Mouse (Mus musculus) heart, embryonic 12.5 days (tissue): ENCODE results near the gene Zfp459. TPM values are rescaled to one million over a fixed set of nuclear protein-coding genes. Genes with fewer than 3 reads are reported as not detected.
"Not testable (repeated sequence)": the region's sequence is repeated elsewhere in the genome, so short reads cannot be mapped to it uniquely, and the experiment has no call there.

Source experiments
- ATAC-seq: fragments of 200-750 bp; cut with Nextera tagmentation; 2 replicates; pipeline ENCODE4 v1.8.0; 2017; ENCODE audit warnings: moderate TSS enrichment, moderate library complexity; ENCODE audit not compliant: insufficient number of reproducible peaks, low FRiP score
- H3K27ac ChIP-seq: fragments of 300-500 bp; sonication (generic); 2 replicates; pipeline ENCODE4 v1.5.1; 2016; ENCODE audit warnings: mild to moderate bottlenecking, moderate library complexity; ENCODE audit not compliant: poor library complexity, severe bottlenecking
- H3K27me3 ChIP-seq: fragments of 300-500 bp; sonication (generic); replicated peaks from 2 replicates; pipeline ENCODE4 v1.6.1; 2016; ENCODE audit warnings: mild to moderate bottlenecking, moderate library complexity
- H3K36me3 ChIP-seq: fragments of 300-500 bp; sonication (generic); 2 replicates; pipeline ENCODE4 v1.6.1; 2016; ENCODE audit warnings: mild to moderate bottlenecking, moderate library complexity
- H3K4me1 ChIP-seq: fragments of 300-500 bp; sonication (generic); replicated peaks from 2 replicates; pipeline ENCODE4 v1.6.1; 2016; ENCODE audit warnings: mild to moderate bottlenecking
- H3K4me2 ChIP-seq: fragments of 300-500 bp; sonication (generic); 2 replicates; pipeline ENCODE4 v1.6.1; 2016; ENCODE audit warnings: mild to moderate bottlenecking, moderate library complexity
- H3K4me3 ChIP-seq: fragments of 300-500 bp; sonication (generic); 2 replicates; pipeline ENCODE4 v1.5.1; 2016; ENCODE audit warnings: mild to moderate bottlenecking
- H3K9ac ChIP-seq: fragments of 300-500 bp; sonication (generic); 2 replicates; pipeline ENCODE4 v1.6.1; 2016; ENCODE audit warnings: mild to moderate bottlenecking, moderate library complexity
- H3K9me3 ChIP-seq: fragments of 300-500 bp; sonication (generic); replicated peaks from 2 replicates; pipeline ENCODE4 v1.6.1; 2016; ENCODE audit warnings: mild to moderate bottlenecking, moderate library complexity
- WGBS: fragments of 180-500 bp; shearing (Covaris S2); methylation state at CpG from one replicate; pipeline ENCODE4 v1.1.7; 2016; 5-methylcytosine and 5-hydroxymethylcytosine counted together
- polyA plus RNA-seq: library from polyadenylated mRNA; unstranded; fragments of >200 nt; fragmentation: Nextera tagmentation; extraction: Ambion mirVana; gene quantifications from 2 replicates; pipeline ENCODE4 v1.2.1, GENCODE M21; 2016

The Zfp459 gene
- polyA plus RNA-seq, 1 experiment from 2014 or later = 0.69 TPM

DNA sequence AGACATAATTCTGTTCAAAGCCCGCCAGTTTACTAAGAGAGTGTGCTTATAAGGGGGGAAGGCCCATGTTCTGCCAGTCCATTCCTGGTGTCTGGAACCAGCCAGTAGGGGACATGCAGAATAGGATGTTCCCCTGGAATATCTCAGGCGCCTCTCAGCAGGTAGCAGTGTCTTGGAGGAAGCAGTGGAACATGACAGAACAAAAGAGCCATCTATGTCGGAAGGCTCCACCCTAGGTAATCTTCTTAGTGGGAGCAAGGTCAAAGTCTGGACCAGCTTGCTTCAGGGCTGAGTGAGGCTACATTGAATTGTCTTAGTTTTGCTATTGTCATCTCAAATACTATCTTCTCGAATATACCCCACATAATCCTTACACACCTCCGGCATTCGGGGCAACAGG, 5.5 kb downstream of the Zfp459 start:
- Histone ChIP-seq H3K36me3 (no peaks in the 10 kb centered on the region), H3K27me3 (no peaks in the 10 kb centered on the region), H3K4me3 (no peak overlapping the region), H3K4me1 (no peaks in the 10 kb centered on the region), H3K9ac (no peak overlapping the region), H3K9me3 (no peaks in the 10 kb centered on the region), H3K4me2 (no peak overlapping the region), H3K27ac (no peak overlapping the region)
- WGBS = 80% methylated on average over 6 of the region's 6 CpGs
- ATAC-seq = no peak

- not testable (repeated sequence) for H3K27ac ChIP-seq, H3K27me3 ChIP-seq, H3K9ac ChIP-seq, H3K36me3 ChIP-seq, ATAC-seq, H3K4me3 ChIP-seq, H3K4me1 ChIP-seq, H3K9me3 ChIP-seq, H3K4me2 ChIP-seq
- WGBS = 69% methylated on average over 3 of the region's 3 CpGs
Observed at GRCm38 (mm10) chr13:67413634-67414033, 7.6 kb downstream of the Zfp459 start.

GRCm38 (mm10) chr13:67399183-67399903, 21.9 kb downstream of the Zfp459 start, which contains the start of gene Zfp429:
Gene Zfp429 (minus strand): TSS chr13:67399819.
- peaks cover 10% of the 10 kb centered on the region; the same call in 1 of the 2 replicates for H3K36me3 ChIP-seq
- H3K4me2 ChIP-seq = peak within 1 kb of the TSS; percentile 71
- H3K4me3 ChIP-seq = peak within 1 kb of the TSS; percentile 85
- H3K9ac ChIP-seq = peak within 1 kb of the TSS; percentile 74
- ATAC-seq = peak; percentile 93
- 3% methylated on average over 15 of the region's 16 CpGs for WGBS
- H3K9me3 ChIP-seq, H3K4me1 ChIP-seq, H3K27me3 ChIP-seq: not testable (repeated sequence)
- peak within 1 kb of the TSS; percentile 57 for H3K27ac ChIP-seq

DNA sequence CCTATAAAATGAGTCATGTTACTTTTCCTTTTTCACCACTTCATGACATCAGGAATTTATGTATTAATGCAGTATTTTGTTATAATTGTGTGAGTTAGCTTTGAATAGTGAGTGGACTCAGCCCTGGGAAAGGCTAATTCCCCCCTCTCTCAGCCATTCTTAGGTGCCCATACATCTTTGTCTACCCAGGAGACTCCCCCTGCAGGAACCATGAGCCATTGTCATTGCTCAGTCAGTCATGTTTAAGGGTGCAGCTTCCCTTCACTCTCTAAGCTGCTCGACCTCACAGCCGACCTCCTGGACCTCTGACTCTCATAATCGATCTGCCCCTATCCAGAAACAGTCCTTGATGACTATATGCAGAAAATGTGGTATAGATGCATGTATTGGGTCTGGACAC, 45.0 kb downstream of the Zfp459 start:
- H3K27ac ChIP-seq, H3K9me3 ChIP-seq, H3K4me3 ChIP-seq, H3K4me2 ChIP-seq, H3K4me1 ChIP-seq, ATAC-seq, H3K27me3 ChIP-seq, H3K36me3 ChIP-seq, H3K9ac ChIP-seq: not testable (repeated sequence)
- 75% methylated on average over 3 of the region's 3 CpGs for WGBS

DNA sequence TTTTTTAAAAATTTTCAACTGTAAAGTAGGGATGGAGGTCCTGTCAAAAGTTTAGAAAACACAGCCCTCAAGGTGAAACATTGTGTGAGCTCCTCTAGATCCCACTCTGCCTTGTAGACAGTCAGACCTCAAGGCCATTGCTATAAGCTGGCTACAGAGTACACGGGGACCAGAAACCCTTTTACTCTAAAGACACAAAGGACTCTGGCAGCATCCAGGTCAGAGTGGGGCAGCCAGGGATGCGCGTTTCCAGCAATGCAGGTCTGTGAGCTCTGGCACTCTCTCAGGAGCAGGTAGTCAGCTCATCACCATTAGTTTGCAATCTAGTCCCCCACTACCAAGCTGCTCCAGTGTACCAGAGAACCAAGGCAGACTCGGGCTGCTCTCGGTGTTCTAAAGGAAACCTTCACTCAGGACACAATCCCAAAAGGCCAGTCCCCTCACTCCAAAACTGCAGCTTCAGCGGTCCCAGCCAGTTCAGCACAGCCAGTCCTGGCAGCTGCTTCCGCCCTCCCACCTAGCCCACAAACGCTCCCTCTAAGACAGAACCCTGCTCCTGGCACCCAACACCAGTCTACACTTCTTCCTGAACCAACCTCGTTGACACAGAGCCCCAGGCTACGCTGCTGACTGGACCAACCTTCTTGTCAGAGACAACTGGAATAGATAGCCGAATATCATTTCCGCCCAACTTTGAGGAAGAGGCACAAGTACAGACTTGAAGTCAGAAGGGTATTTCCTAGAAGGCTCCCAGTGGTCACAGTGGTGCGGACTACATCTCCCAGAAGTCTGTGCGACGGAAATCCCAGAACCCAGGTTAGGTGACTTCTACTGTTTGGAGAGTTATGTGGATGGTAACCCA, 45.9 kb downstream of the Zfp459 start, which contains the start of the genes Gm28041 and Zfp456:
Gm28041 (minus strand) TSS at position 684 of the 862 bp plus-strand sequence.
Zfp456 (minus strand) TSS at position 761 of the 862 bp plus-strand sequence.
- 15% methylated on average over 13 of the region's 15 CpGs for WGBS
- not testable (repeated sequence) for H3K36me3 ChIP-seq, H3K27me3 ChIP-seq, H3K9me3 ChIP-seq, H3K27ac ChIP-seq, H3K4me1 ChIP-seq
- peak within 1 kb of the TSS; percentile 67 for H3K4me2 ChIP-seq
- H3K9ac ChIP-seq = peak within 1 kb of the TSS; percentile 65
- ATAC-seq = peak; percentile 96
- H3K4me3 ChIP-seq = peak within 1 kb of the TSS; percentile 62

DNA sequence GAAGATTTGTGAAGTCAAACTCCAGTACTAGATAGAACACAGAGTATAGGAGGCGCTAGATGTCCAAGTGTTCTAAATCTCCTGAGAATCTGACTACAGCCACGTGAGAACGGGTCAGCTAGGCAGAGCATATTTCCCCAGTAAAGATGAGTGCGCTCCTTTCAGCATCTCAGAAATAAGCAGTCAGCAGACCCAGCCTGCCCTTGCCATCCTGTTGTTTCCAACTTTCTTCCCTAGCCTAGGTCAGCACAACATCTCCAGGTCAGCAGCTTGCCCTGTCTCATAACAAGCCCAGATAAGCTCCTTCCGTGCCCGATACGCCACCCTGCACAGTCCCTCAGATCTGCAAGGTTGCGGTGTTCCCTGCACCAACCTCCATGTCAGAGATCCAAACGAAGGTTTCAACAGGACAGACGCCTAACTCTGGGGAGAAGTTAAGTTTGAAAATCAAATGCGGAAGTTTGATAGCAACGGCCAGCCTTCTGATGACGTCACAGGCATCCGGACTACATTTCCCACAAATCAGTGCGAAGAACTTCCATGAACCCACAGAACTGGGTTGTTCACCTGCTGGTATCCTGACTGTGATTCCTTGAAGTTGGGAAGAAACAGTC, 61.0 kb downstream of the Zfp459 start, which contains the start of the genes Gm28044 and Zfp953:
Gm28044 (minus strand) TSS at position 406 of the 614 bp plus-strand sequence.
Zfp953 (minus strand) TSS at position 475 of the 614 bp plus-strand sequence.
- no peaks in the 10 kb centered on the region for H3K36me3 ChIP-seq
- H3K27ac ChIP-seq = peak within 1 kb of the TSS; percentile 78
- no peaks in the 10 kb centered on the region for H3K9me3 ChIP-seq
- ATAC-seq = peak; percentile 92
- H3K9ac ChIP-seq = peak within 1 kb of the TSS; percentile 85
- H3K4me1 ChIP-seq = no peaks in the 10 kb centered on the region
- no peaks in the 10 kb centered on the region for H3K27me3 ChIP-seq
- peak within 1 kb of the TSS; percentile 77 for H3K4me2 ChIP-seq
- H3K4me3 ChIP-seq = peak within 1 kb of the TSS; percentile 90
- WGBS = 0% methylated on average over 15 of the region's 15 CpGs

Other genes starting within 250 kb of the Zfp459 start
- gene Rsl1, start 248.2 kb downstream of the Zfp459 start, polyA plus RNA-seq = 5.0 and 5.7 TPM in 2 replicates
- gene Zfp455, start 226.9 kb downstream of the Zfp459 start, polyA plus RNA-seq = 0.91 and 1.3 TPM in 2 replicates
- 1.7 and 1.9 TPM in 2 replicates for gene Zfp458, start 143.0 kb downstream of the Zfp459 start, polyA plus RNA-seq
- gene Zfp457, start 114.9 kb downstream of the Zfp459 start, polyA plus RNA-seq = 0.45 and 0.78 TPM in 2 replicates
- 2.2 and 2.5 TPM in 2 replicates for gene Zfp595, start 88.8 kb downstream of the Zfp459 start, polyA plus RNA-seq
- gene Gm28044, start 60.9 kb downstream of the Zfp459 start, polyA plus RNA-seq = 0.59 and 2.2 TPM in 2 replicates
- 0.80 and 0.93 TPM in 2 replicates for gene Zfp953, start 60.8 kb downstream of the Zfp459 start, polyA plus RNA-seq
- 0.23 and 0.41 TPM in 2 replicates for gene Gm28041, start 45.7 kb downstream of the Zfp459 start, polyA plus RNA-seq
- gene Zfp456, start 45.6 kb downstream of the Zfp459 start, polyA plus RNA-seq = 1.3 and 1.4 TPM in 2 replicates
- 3.2 and 3.9 TPM in 2 replicates for gene Zfp429, start 21.6 kb downstream of the Zfp459 start, polyA plus RNA-seq
- 6.2 and 7.2 TPM in 2 replicates for gene Zfp874a, start 30.2 kb upstream of the Zfp459 start, polyA plus RNA-seq
- 1.3 and 2.0 TPM in 2 replicates for gene Zfp874b, start 62.8 kb upstream of the Zfp459 start, polyA plus RNA-seq
- gene Zfp58, start 79.1 kb upstream of the Zfp459 start, polyA plus RNA-seq = 10.5 and 11.2 TPM in 2 replicates
- gene Gm26965, start 104.7 kb upstream of the Zfp459 start, polyA plus RNA-seq = not detected in 2 replicates
- gene Zfp87, start 104.8 kb upstream of the Zfp459 start, polyA plus RNA-seq = 17.3 and 18.2 TPM in 2 replicates
- 9.6 and 9.9 TPM in 2 replicates for gene Zfp748, start 132.4 kb upstream of the Zfp459 start, polyA plus RNA-seq
- gene Zfp729b, start 188.3 kb upstream of the Zfp459 start, polyA plus RNA-seq = 2.4 and 2.9 TPM in 2 replicates
- not detected in 2 replicates for gene Gm49345, start 216.4 kb upstream of the Zfp459 start, polyA plus RNA-seq
- gene Zfp729a, start 216.4 kb upstream of the Zfp459 start, polyA plus RNA-seq = 1.7 and 2.3 TPM in 2 replicates